Mouse (Mus musculus) skeletal muscle tissue, adult 2 months (tissue): ENCODE measurements at regions not wholly inside any gene's neighbourhood (a gene's known extent, or its start where the extent isn't known, plus 50 kb on each side); places are given as distances from the start of the nearest gene placed in this dataset.

ENCODE experiments used
- DNase-seq: peaks from one replicate; pipeline ENCODE4 v3.0.0-alpha.2; 2012; ENCODE audit warnings: low read depth, low spot score

- no peak for DNase-seq
Observed at GRCm38 (mm10) chr14:17234898-17235297, 415.9 kb upstream of the Rarb start.

GRCm38 (mm10) chr14:17211502-17211901, 392.5 kb upstream of the Rarb start:
- DNase-seq, result no peak

- peak; percentile 7 for DNase-seq
Observed at GRCm38 (mm10) chr14:17205691-17206090, 386.7 kb upstream of the Rarb start.

DNA sequence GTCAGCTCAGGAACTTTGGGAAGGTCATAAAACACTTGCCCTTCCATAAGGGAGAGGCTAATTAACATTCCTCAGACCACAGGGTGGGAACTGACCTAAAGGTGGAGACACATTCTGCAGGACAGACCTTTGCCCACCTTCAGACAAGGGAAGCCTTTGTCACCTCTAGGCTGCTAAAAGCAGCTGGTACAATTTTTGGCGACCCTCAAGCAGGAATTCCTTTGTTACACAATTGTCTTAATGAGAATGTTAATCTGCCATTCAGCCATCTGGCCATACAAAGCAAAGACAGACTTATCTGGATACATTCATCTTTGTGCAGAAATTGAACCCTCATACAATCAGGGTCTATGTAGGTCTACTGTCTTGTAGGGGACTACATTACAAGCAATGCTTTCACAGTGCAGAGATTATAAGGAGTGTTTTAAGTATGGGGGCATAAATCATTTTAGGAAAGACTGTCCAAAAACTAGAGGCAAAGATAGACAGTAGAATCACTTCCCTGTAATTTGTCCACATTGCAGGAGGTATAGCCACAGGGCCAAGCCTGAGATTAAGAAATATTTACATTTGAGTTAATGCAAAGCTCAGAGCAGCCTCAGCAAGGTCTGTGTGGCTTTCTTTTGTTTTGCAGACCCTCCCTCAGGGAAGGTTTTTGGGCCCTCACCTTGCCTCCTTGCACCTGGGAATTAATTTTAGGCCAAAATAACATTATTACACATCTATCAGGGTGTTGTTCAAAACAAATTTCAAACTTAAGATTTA, 384.5 kb upstream of the Rarb start:
- DNase-seq, result no peak

DNA sequence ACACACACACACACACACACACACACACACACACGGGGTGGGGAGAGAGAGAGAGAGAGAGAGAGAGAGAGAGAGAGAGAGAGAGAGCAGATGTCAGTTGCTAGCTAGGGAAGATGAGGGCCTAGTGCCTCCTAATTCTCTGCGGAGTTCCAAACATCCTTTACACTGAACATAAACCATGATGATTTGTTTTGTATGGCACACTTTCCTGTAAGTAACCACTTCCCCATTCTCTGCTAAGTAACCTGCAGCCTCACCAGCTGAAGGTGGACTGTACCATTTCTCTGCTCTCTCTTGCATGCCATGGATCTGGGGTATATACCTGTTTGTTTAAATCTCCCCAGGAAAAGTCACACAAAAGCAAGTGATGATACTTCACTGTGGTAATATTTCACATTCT, 374.0 kb upstream of the Rarb start:
- DNase-seq, result no peak

DNA sequence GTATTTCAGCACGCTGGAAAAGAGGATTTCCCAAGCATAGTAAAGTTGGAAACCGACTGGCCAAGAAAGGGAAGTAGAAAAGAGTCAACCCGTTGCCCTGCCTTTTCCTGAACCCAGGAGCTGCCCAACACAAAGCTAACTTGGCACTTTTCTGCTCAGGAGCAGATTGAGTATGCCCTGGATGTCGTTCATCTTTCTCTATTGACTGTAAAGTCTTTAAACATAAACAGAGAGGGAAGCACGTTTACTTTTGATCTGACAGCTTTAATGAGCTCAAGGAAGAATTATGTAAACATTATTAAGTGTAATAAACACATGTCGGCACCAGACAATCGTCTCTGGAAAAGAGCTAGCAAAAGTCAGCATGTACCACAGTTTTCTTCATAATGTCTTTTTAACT, 354.3 kb upstream of the Rarb start:
- DNase-seq, result no peak

DNA sequence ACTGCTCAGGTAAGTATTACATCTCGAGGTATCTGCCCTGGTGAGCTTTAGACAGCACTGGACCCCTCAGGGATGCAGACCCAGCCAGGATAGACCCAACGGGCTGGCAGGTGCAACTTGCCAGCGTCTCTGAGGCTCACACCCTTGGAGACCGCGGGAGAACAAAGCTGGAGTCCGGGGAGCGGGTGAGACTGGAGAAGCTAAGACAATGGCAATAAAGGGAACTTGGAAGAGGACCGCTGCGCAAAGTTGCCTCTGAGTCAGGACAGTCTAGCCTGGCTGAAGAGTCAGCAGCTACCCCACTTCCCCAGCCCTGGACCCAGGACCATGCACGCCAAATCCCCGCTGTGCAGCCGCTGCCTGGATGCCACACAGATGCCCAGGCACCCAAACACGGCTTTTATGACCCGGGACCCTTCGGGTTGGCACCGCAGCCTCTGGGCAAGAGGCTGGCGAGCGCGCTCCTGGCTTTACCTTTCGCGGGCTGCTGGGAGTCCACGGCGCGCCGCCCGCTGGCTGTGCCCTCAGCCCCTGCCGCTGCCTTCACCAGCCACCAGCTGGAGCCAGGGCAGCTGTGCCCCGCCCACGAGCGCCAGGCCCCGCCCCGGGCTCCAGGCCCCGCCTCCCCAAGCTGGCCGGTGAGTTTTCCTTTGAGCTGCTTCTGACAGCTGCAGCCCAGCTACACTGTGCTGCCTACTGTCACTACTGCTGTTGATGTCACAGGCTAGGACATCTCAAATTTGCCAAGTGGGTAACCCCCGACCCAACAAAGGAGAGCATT, 353.6 kb upstream of the Rarb start:
- peak; percentile 12 for DNase-seq

DNA sequence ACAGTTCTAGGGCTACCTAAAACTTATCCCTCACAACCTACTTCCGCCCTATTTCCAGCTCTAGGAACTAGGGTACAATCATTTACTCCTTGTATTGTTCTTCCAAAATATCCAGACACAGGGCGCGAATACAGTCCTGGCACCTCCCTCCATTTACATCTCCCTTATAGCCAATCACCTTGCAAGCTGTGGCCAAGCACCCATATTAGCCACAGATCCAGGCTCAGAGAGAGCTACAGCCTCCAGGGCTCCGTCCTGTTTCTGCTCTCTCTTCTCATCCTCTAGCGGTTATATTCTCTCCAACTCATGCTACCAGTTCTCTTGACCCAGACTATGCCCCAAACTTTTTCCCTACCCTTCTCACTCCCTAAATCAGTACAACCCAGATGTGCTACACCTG, 352.9 kb upstream of the Rarb start:
- no peak for DNase-seq

DNA sequence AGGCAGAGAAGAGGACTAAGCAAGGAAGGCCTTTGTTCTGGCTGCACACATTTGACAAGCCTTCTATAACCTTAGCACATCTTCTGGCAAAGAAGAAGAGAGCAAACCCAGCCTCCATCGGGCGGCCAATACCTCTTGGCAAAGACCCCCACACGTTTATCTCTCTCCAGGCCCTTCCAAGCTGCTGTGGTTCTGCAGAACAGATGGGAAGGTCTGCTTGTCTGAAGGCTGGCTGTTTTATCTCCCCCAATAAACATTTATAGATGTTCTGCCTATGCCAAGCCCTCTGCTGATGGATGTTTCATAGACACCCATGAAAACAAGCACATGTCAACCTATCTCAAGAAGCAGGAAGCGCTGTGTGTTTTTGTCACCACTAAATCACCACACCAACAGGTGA, 339.4 kb upstream of the Rarb start:
- DNase-seq, result no peak

GRCm38 (mm10) chr14:17156402-17156954, 337.5 kb upstream of the Rarb start:
- DNase-seq, result no peak

- DNase-seq, result no peak
Observed at GRCm38 (mm10) chr14:17120679-17121078, 301.7 kb upstream of the Rarb start.

GRCm38 (mm10) chr14:17106668-17107067, 287.7 kb upstream of the Rarb start:
- DNase-seq, result no peak

DNA sequence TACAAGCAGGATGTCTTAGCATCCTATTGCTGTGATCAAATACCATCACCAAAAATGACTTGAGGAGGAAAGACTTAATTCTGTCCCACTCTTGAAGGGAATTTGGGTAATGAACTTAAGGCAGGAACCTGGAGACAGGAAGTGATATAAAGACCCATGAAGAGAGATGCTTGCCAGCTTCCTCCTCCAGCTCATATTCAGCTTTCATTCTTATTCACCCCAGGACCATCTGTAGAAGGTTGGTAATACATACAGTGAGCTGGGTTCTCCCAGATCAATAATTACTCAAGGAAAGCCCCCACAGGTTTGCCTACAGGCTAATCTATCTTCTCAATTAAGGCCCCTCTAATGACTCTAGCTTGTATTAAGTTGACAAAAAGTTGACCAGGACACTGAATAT, 283.5 kb upstream of the Rarb start:
- DNase-seq, result no peak

DNA sequence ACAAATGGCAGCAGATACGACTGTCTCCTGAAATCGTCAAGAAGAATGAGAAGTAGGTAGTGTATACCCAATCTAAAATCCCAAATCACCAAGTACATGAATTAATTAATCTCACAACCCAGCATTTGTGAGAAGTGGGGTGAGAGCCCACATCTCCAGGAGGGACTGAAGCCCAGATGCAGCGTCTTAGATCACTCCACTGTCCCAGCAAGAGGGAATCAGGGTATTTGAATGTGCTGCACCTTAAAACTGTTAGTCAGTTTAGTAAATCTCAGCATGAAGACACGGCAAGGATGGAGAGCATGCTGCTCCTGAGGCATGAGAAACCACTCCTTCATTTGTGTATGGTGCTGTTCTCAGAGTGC, 271.6 kb upstream of the Rarb start:
- DNase-seq, result no peak

DNA sequence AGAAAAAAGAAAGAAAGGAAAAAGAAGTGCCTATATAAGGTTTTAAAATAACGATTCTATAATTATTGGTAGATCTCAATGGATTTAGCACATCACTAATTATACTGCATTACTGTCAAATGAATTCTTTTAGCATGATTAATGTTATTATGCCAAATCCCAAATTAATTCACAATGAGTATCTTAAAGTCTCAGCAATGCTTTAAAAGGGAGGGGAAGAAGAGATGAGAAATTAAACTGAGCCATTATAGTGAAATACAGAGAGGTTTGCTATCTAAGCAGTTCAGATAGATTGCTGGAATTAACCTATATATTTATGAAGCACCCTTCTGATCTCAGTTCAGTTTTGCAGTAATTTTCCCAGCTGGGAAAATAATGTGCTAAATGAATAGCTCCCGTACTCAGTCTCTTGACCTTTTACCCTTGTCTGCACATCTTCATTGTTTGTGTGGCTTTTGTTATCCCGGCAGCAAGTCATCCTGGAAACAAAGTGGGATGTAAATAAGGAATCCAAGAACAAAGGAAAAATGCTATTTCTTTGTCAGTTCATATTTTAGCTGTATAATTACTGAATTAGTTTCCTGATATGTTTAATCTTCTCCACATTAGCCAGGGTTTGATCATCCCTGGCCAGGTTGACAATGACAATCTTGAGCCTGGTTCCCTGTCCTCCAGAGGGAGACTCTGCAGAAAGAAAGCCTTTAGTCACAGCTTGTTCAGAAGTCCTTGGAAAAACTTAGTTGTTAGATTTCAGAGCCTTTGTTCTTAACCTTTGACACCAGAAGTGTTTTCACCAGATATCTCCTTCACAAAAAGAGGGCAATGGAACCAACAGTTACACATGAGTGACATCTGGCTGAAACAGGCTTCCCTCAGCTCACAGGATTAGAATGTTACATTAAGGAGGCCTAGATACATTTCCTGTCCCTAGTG, 270.9 kb upstream of the Rarb start:
- DNase-seq, result no peak

GRCm38 (mm10) chr14:17089089-17089634, 270.2 kb upstream of the Rarb start:
- no peak for DNase-seq

GRCm38 (mm10) chr14:17087828-17088227, 268.9 kb upstream of the Rarb start:
- no peak for DNase-seq

DNA sequence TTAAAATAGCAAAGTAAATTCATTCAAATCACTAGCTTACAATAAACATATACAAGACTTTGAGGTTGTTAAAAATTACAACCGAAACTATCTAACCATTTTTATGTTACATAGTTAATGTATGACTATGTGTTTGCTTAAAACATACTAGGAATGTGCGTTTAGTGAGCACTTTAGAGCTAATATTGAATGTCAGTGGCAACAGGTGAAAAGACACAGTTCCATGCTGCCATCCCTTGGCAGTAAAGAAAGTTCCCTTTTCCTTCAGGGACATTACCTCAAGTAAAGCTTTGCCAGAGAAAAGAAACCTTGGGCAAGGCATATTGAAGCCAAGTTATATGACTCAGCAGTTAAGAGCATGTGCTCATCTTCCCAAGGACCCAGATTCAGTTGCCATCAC, 265.0 kb upstream of the Rarb start:
- no peak for DNase-seq

DNA sequence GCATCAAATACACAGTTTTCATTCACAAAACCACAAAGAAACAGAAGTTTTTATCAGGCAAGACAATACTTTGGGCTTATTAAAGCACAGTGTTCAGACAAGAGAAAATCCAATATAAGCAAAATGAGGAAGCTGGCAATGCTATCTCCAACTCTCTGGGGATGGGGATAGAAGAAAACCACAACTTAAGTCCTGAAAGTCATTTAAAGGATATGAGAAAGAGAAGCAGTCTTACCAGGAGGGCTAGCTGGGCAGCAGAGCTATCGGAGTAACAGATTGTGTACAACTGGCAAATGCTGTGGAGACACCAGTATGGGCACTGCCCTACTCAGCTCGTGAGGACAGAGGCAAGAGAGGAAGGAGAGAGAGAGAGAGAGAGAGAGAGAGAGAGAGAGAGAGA, 262.9 kb upstream of the Rarb start:
- DNase-seq, result no peak

GRCm38 (mm10) chr14:17079513-17079912, 260.6 kb upstream of the Rarb start:
- DNase-seq, result no peak

DNA sequence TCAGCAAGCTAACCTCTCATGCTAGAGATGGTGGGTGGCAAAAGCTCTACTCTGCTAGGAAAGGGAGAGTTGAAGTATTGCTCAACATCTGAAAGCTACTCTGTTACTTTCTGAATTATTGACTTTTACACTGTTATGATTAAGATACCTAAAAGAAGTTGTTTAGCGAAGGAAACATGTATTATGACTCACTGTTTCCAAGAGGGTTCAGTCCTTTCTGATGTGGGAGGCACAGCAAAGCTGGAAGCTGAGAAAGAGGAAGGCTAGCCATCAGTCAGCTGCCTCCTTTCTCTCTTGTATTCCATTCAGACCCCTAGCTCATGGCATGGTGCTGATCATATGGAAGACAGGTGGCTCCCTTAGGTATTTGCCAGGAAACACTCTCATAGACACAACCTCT, 242.4 kb upstream of the Rarb start:
- DNase-seq, result no peak

GRCm38 (mm10) chr14:17058438-17058837, 239.5 kb upstream of the Rarb start:
- no peak for DNase-seq
